Mouse (Mus musculus) MEL (cell line): ENCODE measurements at regions not wholly inside any gene's neighbourhood (a gene's known extent, or its start where the extent isn't known, plus 50 kb on each side); places are given as distances from the start of the nearest gene placed in this dataset.
A peak's percentile ranks its signal among the peaks of the same experiment; 100 is the strongest.

Source experiments
- DNase-seq: peaks from one replicate; pipeline ENCODE4 v3.0.0; 2011; ENCODE audit warnings: low read depth, low spot score
- H3K27ac ChIP-seq: 2 replicates; pipeline ENCODE4 v1.5.1; 2012; ENCODE audit warnings: low read depth, mild to moderate bottlenecking, control low read depth, low read length, moderate library complexity; ENCODE audit not compliant: control insufficient read depth
- H3K27me3 ChIP-seq, 2 experiments: fragments of 150-350 bp in 1 of 2; sonication (generic) in 1 of 2; 2 replicates each; pipeline ENCODE4 v1.6.1; 2012; ENCODE audit warnings: low read length in 2 of 2, mild to moderate bottlenecking in 2 of 2, improper control_type of control experiment in 1 of 2, moderate library complexity in 1 of 2; ENCODE audit not compliant: insufficient read depth in 2 of 2, control insufficient read depth in 1 of 2
- H3K36me3 ChIP-seq, 2 experiments: 2 replicates each; pipeline ENCODE4 v1.6.1; 2012 to 2014; ENCODE audit warnings: low read length in 2 of 2, improper control_type of control experiment in 1 of 2, inconsistent platforms in 1 of 2, mild to moderate bottlenecking in 1 of 2; ENCODE audit not compliant: insufficient read depth in 2 of 2, control insufficient read depth in 1 of 2
- H3K4me1 ChIP-seq, 2 experiments: fragments of 150-350 bp in 1 of 2; sonication (generic) in 1 of 2; 2 replicates each; pipeline ENCODE4 v1.6.1; 2012; ENCODE audit warnings: low read length in 2 of 2, improper control_type of control experiment in 1 of 2, mild to moderate bottlenecking in 1 of 2; ENCODE audit not compliant: insufficient read depth in 2 of 2, control insufficient read depth in 1 of 2
- H3K4me3 ChIP-seq, 2 experiments: fragments of 150-350 bp in 1 of 2; sonication (generic) in 1 of 2; 2 replicates each; pipeline ENCODE4 v1.5.1; 2012; ENCODE audit warnings: low read depth in 2 of 2, low read length in 2 of 2, mild to moderate bottlenecking in 2 of 2, moderate library complexity in 2 of 2, control low read depth in 1 of 2, improper control_type of control experiment in 1 of 2; ENCODE audit not compliant: control insufficient read depth in 1 of 2, insufficient read depth in 1 of 2
- H3K79me2 ChIP-seq: 2 replicates; pipeline ENCODE4 v1.6.1; 2012; ENCODE audit warnings: mild to moderate bottlenecking, low read length, moderate library complexity; ENCODE audit not compliant: control insufficient read depth, poor library complexity, insufficient read depth
- H3K9ac ChIP-seq: 2 replicates; pipeline ENCODE4 v1.6.1; 2012; ENCODE audit warnings: low read depth, mild to moderate bottlenecking, control low read depth, low read length, moderate library complexity; ENCODE audit not compliant: control insufficient read depth, poor library complexity, severe bottlenecking
- H3K9me3 ChIP-seq: fragments of 150-350 bp; sonication (generic); replicated peaks from 2 replicates; pipeline ENCODE4 v1.6.1; 2012; ENCODE audit warnings: mild to moderate bottlenecking, low read length, improper control_type of control experiment, moderate library complexity; ENCODE audit not compliant: insufficient read depth
- BHLHE40 ChIP-seq: IDR thresholded peaks from 2 replicates; pipeline ENCODE4 v1.6.1; 2012; ENCODE audit warnings: low read depth, mild to moderate bottlenecking, inconsistent platforms, low read length, improper control_type of control experiment, borderline replicate concordance
- CHD2 ChIP-seq: IDR thresholded peaks from 2 replicates; pipeline ENCODE4 v1.6.1; 2011; ENCODE audit warnings: low read length, improper control_type of control experiment
- CTCF ChIP-seq, 3 experiments: IDR thresholded peaks in 2 of 3; conservative IDR thresholded peaks in 1 of 3; 2 replicates each; pipeline ENCODE4 v1.5.1; 2011 to 2012; ENCODE audit warnings: low read length in 3 of 3, low read depth in 2 of 3, mild to moderate bottlenecking in 2 of 3, improper control_type of control experiment in 1 of 3, inconsistent platforms in 1 of 3, mixed read lengths in 1 of 3, moderate library complexity in 1 of 3; ENCODE audit not compliant: control insufficient read depth in 1 of 3, insufficient read depth in 1 of 3, poor library complexity in 1 of 3, severe bottlenecking in 1 of 3
- E2F4 ChIP-seq: IDR thresholded peaks from 2 replicates; pipeline ENCODE4 v1.6.1; 2011; ENCODE audit warnings: low read depth, low read length, improper control_type of control experiment, borderline replicate concordance
- ELF1 ChIP-seq: IDR thresholded peaks from 2 replicates; pipeline ENCODE4 v1.6.1; 2014; ENCODE audit warnings: low read depth, mild to moderate bottlenecking, inconsistent platforms, low read length, improper control_type of control experiment, moderate library complexity
- ETS1 ChIP-seq: IDR thresholded peaks from 2 replicates; pipeline ENCODE4 v1.6.1; 2012; ENCODE audit warnings: low read depth, mild to moderate bottlenecking, inconsistent platforms, low read length, improper control_type of control experiment, moderate library complexity
- GABPA ChIP-seq: IDR thresholded peaks from 2 replicates; pipeline ENCODE4 v1.6.1; 2012; ENCODE audit warnings: low read depth, mild to moderate bottlenecking, inconsistent platforms, low read length, improper control_type of control experiment, moderate library complexity
- GATA1 ChIP-seq: IDR thresholded peaks from 2 replicates; pipeline ENCODE4 v1.6.1; 2011; ENCODE audit warnings: low read depth, low read length, improper control_type of control experiment
- JUND ChIP-seq: IDR thresholded peaks from 2 replicates; pipeline ENCODE4 v1.6.1; 2011; ENCODE audit warnings: low read depth, mild to moderate bottlenecking, improper control_type of control experiment, low read length
- MAFK ChIP-seq: IDR thresholded peaks from 2 replicates; pipeline ENCODE4 v1.6.1; 2011; ENCODE audit warnings: low read depth, mild to moderate bottlenecking, low read length, improper control_type of control experiment, borderline replicate concordance
- MAX ChIP-seq: IDR thresholded peaks from 2 replicates; pipeline ENCODE4 v1.6.1; 2011; ENCODE audit warnings: low read length, improper control_type of control experiment
- MEF2A ChIP-seq: IDR thresholded peaks from 2 replicates; pipeline ENCODE4 v1.6.1; 2014; ENCODE audit warnings: low read depth, mild to moderate bottlenecking, inconsistent platforms, low read length, improper control_type of control experiment; ENCODE audit not compliant: poor library complexity, insufficient replicate concordance, severe bottlenecking; ENCODE audit errors: extremely low read depth
- MXI1 ChIP-seq: IDR thresholded peaks from 2 replicates; pipeline ENCODE4 v1.6.1; 2011; ENCODE audit warnings: mild to moderate bottlenecking, low read depth, low read length, improper control_type of control experiment
- MYB ChIP-seq: IDR thresholded peaks from 2 replicates; pipeline ENCODE4 v1.6.1; 2011; ENCODE audit warnings: mild to moderate bottlenecking, low read depth, low read length, improper control_type of control experiment
- MYC ChIP-seq: IDR thresholded peaks from 2 replicates; pipeline ENCODE4 v1.6.1; 2011; ENCODE audit warnings: low read depth, mild to moderate bottlenecking, low read length, improper control_type of control experiment, moderate library complexity
- NELFE ChIP-seq: IDR thresholded peaks from 2 replicates; pipeline ENCODE4 v1.6.1; 2011; ENCODE audit warnings: low read depth, low read length, improper control_type of control experiment
- NRF1 ChIP-seq: IDR thresholded peaks from 2 replicates; pipeline ENCODE4 v1.6.1; 2014; ENCODE audit warnings: low read depth, mild to moderate bottlenecking, inconsistent platforms, low read length, improper control_type of control experiment, moderate library complexity; ENCODE audit not compliant: poor library complexity, insufficient read depth, severe bottlenecking
- POLR2A ChIP-seq, 2 experiments: IDR thresholded peaks; 2 replicates each; pipeline ENCODE4 v1.6.1; 2011 to 2012; ENCODE audit warnings: low read length in 2 of 2, mild to moderate bottlenecking in 2 of 2, control low read depth in 1 of 2, improper control_type of control experiment in 1 of 2, low read depth in 1 of 2, moderate library complexity in 1 of 2; ENCODE audit not compliant: control insufficient read depth in 1 of 2, insufficient read depth in 1 of 2, poor library complexity in 1 of 2
- POLR2AphosphoS2 ChIP-seq: IDR thresholded peaks from 2 replicates; pipeline ENCODE4 v1.6.1; 2011; ENCODE audit warnings: low read length, improper control_type of control experiment
- POLR2AphosphoS5 ChIP-seq: IDR thresholded peaks from 2 replicates; pipeline ENCODE4 v1.6.1; 2012; ENCODE audit warnings: low read depth, borderline replicate concordance, mild to moderate bottlenecking, inconsistent platforms, low read length, moderate library complexity, mixed read lengths
- RCOR1 ChIP-seq: IDR thresholded peaks from 2 replicates; pipeline ENCODE4 v1.6.1; 2012; ENCODE audit warnings: low read depth, mild to moderate bottlenecking, inconsistent platforms, low read length, improper control_type of control experiment
- SIN3A ChIP-seq: IDR thresholded peaks from 2 replicates; pipeline ENCODE4 v1.6.1; 2012; ENCODE audit warnings: low read length, improper control_type of control experiment, inconsistent platforms
- SMC3 ChIP-seq: IDR thresholded peaks from 2 replicates; pipeline ENCODE4 v1.6.1; 2011; ENCODE audit warnings: low read depth, low read length, improper control_type of control experiment
- TBP ChIP-seq: IDR thresholded peaks from 2 replicates; pipeline ENCODE4 v1.8.0; 2011; ENCODE audit warnings: low read depth, low read length, improper control_type of control experiment
- UBTF ChIP-seq: IDR thresholded peaks from 2 replicates; pipeline ENCODE4 v1.6.1; 2012; ENCODE audit warnings: low read depth, mild to moderate bottlenecking, inconsistent platforms, low read length, improper control_type of control experiment, moderate library complexity, borderline replicate concordance; ENCODE audit not compliant: insufficient read depth
- USF1 ChIP-seq: IDR thresholded peaks from 2 replicates; pipeline ENCODE4 v1.6.1; 2014; ENCODE audit warnings: low read depth, mild to moderate bottlenecking, inconsistent platforms, low read length, improper control_type of control experiment, moderate library complexity
- USF2 ChIP-seq, 2 experiments: IDR thresholded peaks; 2 replicates each; pipeline ENCODE4 v1.6.1; 2011 to 2012; ENCODE audit warnings: improper control_type of control experiment in 2 of 2, low read length in 2 of 2, borderline replicate concordance in 1 of 2, inconsistent platforms in 1 of 2, low read depth in 1 of 2, mild to moderate bottlenecking in 1 of 2; ENCODE audit not compliant: insufficient read depth in 1 of 2
- ZC3H11A ChIP-seq: IDR thresholded peaks from 2 replicates; pipeline ENCODE4 v1.6.1; 2012; ENCODE audit warnings: low read depth, mild to moderate bottlenecking, inconsistent platforms, low read length, improper control_type of control experiment
- ZKSCAN1 ChIP-seq: IDR thresholded peaks from 2 replicates; pipeline ENCODE4 v1.6.1; 2012; ENCODE audit warnings: low read depth, mild to moderate bottlenecking, inconsistent platforms, low read length, improper control_type of control experiment, moderate library complexity
- ZMIZ1 ChIP-seq: IDR thresholded peaks from 2 replicates; pipeline ENCODE4 v1.6.1; 2012; ENCODE audit warnings: low read depth, mild to moderate bottlenecking, inconsistent platforms, low read length, improper control_type of control experiment, moderate library complexity
- ZNF384 ChIP-seq: IDR thresholded peaks from 2 replicates; pipeline ENCODE4 v1.6.1; 2012; ENCODE audit warnings: low read depth, mild to moderate bottlenecking, inconsistent platforms, low read length, improper control_type of control experiment

- H3K4me3 ChIP-seq = no peak overlapping the region
- no peaks in the 10 kb centered on the region for H3K9me3 ChIP-seq
- no peaks in the 10 kb centered on the region for H3K36me3 ChIP-seq
- H3K79me2 ChIP-seq = no peaks in the 10 kb centered on the region
- no peak for DNase-seq
- H3K9ac ChIP-seq = no peak overlapping the region
- no peak for TF ChIP-seq RCOR1
- TF ChIP-seq E2F4 = no peak
- no peak for TF ChIP-seq NRF1
- TF ChIP-seq MXI1 = no peak
- TF ChIP-seq ZNF384 = no peak
- no peak for TF ChIP-seq CTCF (IDR thresholded peaks at IDR 0.05 in 2 of 3, conservative IDR thresholded peaks at IDR 0.05 in 1 of 3; ENCODE audit: control insufficient read depth in 1 of 3, insufficient read depth in 1 of 3, low read depth in 2 of 3, low read length in 3 of 3, poor library complexity in 1 of 3, severe bottlenecking in 1 of 3)
- no peak for TF ChIP-seq POLR2AphosphoS5
- TF ChIP-seq ELF1 = no peak
- no peak for TF ChIP-seq MYB
- TF ChIP-seq UBTF = no peak
- no peak for TF ChIP-seq POLR2A (IDR thresholded peaks at IDR 0.05; ENCODE audit: control insufficient read depth in 1 of 2, insufficient read depth in 1 of 2, low read depth in 1 of 2, low read length in 2 of 2, poor library complexity in 1 of 2)
- no peak for TF ChIP-seq MAX
- no peak for TF ChIP-seq JUND
- no peak for TF ChIP-seq CHD2
- TF ChIP-seq SMC3 = no peak
- TF ChIP-seq ZMIZ1 = no peak
- H3K27me3 ChIP-seq = no peaks in the 10 kb centered on the region
- H3K27ac ChIP-seq = no peak overlapping the region
- H3K4me1 ChIP-seq = no peaks in the 10 kb centered on the region
Measured at GRCm38 (mm10) chr10:101038630-101039029, 448.3 kb downstream of the 1700017N19Rik start.

GRCm38 (mm10) chr10:101039034-101039433, 448.8 kb downstream of the 1700017N19Rik start:
- no peak overlapping the region for H3K9ac ChIP-seq
- H3K4me3 ChIP-seq = no peak overlapping the region
- no peaks in the 10 kb centered on the region for H3K36me3 ChIP-seq
- no peaks in the 10 kb centered on the region for H3K9me3 ChIP-seq
- no peaks in the 10 kb centered on the region for H3K4me1 ChIP-seq
- no peaks in the 10 kb centered on the region for H3K27me3 ChIP-seq
- peak; percentile 40 for DNase-seq
- no peak overlapping the region for H3K27ac ChIP-seq
- no peaks in the 10 kb centered on the region for H3K79me2 ChIP-seq
- no peak for TF ChIP-seq TBP
- TF ChIP-seq POLR2AphosphoS2 = no peak
- no peak for TF ChIP-seq MYC
- TF ChIP-seq USF2 (IDR thresholded peaks at IDR 0.05; ENCODE audit: borderline replicate concordance in 1 of 2, insufficient read depth in 1 of 2, low read depth in 1 of 2, low read length in 2 of 2) = no peak
- TF ChIP-seq POLR2A (IDR thresholded peaks at IDR 0.05; ENCODE audit: control insufficient read depth in 1 of 2, insufficient read depth in 1 of 2, low read depth in 1 of 2, low read length in 2 of 2, poor library complexity in 1 of 2) = no peak
- TF ChIP-seq CHD2 = no peak
- TF ChIP-seq ZKSCAN1 = no peak
- TF ChIP-seq GATA1 = peak; percentile 71
- TF ChIP-seq POLR2AphosphoS5 = no peak
- no peak for TF ChIP-seq MYB
- TF ChIP-seq NRF1 = no peak
- no peak for TF ChIP-seq USF1
- no peak for TF ChIP-seq ELF1
- no peak for TF ChIP-seq ZC3H11A
- no peak for TF ChIP-seq MAFK
- peak; percentile 44; the same call in 1 of the 2 replicates for TF ChIP-seq ETS1
- no peak for TF ChIP-seq ZNF384
- TF ChIP-seq NELFE = no peak
- TF ChIP-seq SIN3A = no peak
- TF ChIP-seq JUND = no peak
- no peak for TF ChIP-seq BHLHE40
- TF ChIP-seq MEF2A = no peak
- TF ChIP-seq GABPA = no peak
- TF ChIP-seq CTCF (IDR thresholded peaks at IDR 0.05 in 2 of 3, conservative IDR thresholded peaks at IDR 0.05 in 1 of 3; ENCODE audit: control insufficient read depth in 1 of 3, insufficient read depth in 1 of 3, low read depth in 2 of 3, low read length in 3 of 3, poor library complexity in 1 of 3, severe bottlenecking in 1 of 3) = no peak
